Mouse (Mus musculus): Measurements from ENCODE around the gene Ccdc110. TPM values are rescaled to one million over a fixed set of nuclear protein-coding genes. Genes with fewer than 3 reads are reported as not detected.

Ccdc110 gene
- polyA plus RNA-seq, 1 experiment from 2014 or later, result not detected

GRCm38 (mm10) chr8:45906251-45906619, 28.2 kb upstream of the Ccdc110 start:
- 90% methylated on average over 4 of the region's 4 CpGs for WGBS
- H3K27me3 ChIP-seq (ENCODE audit: control insufficient read depth, insufficient read depth, low read length), result no peaks in the 10 kb centered on the region
- DNase-seq (ENCODE audit: low spot score, missing footprints), result no peak

GRCm38 (mm10) chr8:45913707-45914106, 20.7 kb upstream of the Ccdc110 start:
- Histone ChIP-seq H3K9ac (ENCODE audit: low read length) (no peak overlapping the region), H3K4me3 (ENCODE audit: low read depth, low read length) (no peak overlapping the region), H3K4me2 (no peak overlapping the region), H3K4me1 (ENCODE audit: control insufficient read depth, insufficient read depth, low read length) (no peaks in the 10 kb centered on the region), H3K27ac (ENCODE audit: low read depth, low read length) (no peak overlapping the region), H3K9me3 (ENCODE audit: control insufficient read depth, low read length) (no peaks in the 10 kb centered on the region), H3K36me3 (ENCODE audit: control insufficient read depth, insufficient read depth, low read length) (no peaks in the 10 kb centered on the region), H3K27me3 (ENCODE audit: control insufficient read depth, insufficient read depth, low read length) (no peaks in the 10 kb centered on the region)
- 89% methylated on average over 11 of the region's 11 CpGs for WGBS
- DNase-seq (ENCODE audit: low spot score, missing footprints), result no peak
- no peak for ATAC-seq (ENCODE audit: low FRiP score)

More at GRCm38 (mm10) chr8:45906251-45906619, 28.2 kb upstream of the Ccdc110 start:
- H3K4me1 ChIP-seq (ENCODE audit: control insufficient read depth, insufficient read depth, low read length), result no peaks in the 10 kb centered on the region
- no peaks in the 10 kb centered on the region for H3K9me3 ChIP-seq (ENCODE audit: control insufficient read depth, low read length)
- ATAC-seq (ENCODE audit: low FRiP score), result no peak
- H3K27ac ChIP-seq (ENCODE audit: low read depth, low read length), result no peak overlapping the region
- no peak overlapping the region for H3K4me3 ChIP-seq (ENCODE audit: low read depth, low read length)
- H3K36me3 ChIP-seq (ENCODE audit: control insufficient read depth, insufficient read depth, low read length), result no peaks in the 10 kb centered on the region
- H3K4me2 ChIP-seq, result no peak overlapping the region
- no peak overlapping the region for H3K9ac ChIP-seq (ENCODE audit: low read length)

- no peak overlapping the region for H3K4me3 ChIP-seq (ENCODE audit: low read depth, low read length)
- no peaks in the 10 kb centered on the region for H3K4me1 ChIP-seq (ENCODE audit: control insufficient read depth, insufficient read depth, low read length)
- no peaks in the 10 kb centered on the region for H3K9me3 ChIP-seq (ENCODE audit: control insufficient read depth, low read length)
- H3K27ac ChIP-seq (ENCODE audit: low read depth, low read length), result no peak overlapping the region
- WGBS, result 76% methylated on average over 3 of the region's 3 CpGs
- no peak for ATAC-seq (ENCODE audit: low FRiP score)
- no peaks in the 10 kb centered on the region for H3K36me3 ChIP-seq (ENCODE audit: control insufficient read depth, insufficient read depth, low read length)
- DNase-seq (ENCODE audit: low spot score, missing footprints), result no peak
- H3K27me3 ChIP-seq (ENCODE audit: control insufficient read depth, insufficient read depth, low read length), result no peaks in the 10 kb centered on the region
- H3K4me2 ChIP-seq, result no peak overlapping the region
- no peak overlapping the region for H3K9ac ChIP-seq (ENCODE audit: low read length)
Measured at GRCm38 (mm10) chr8:45916496-45916895, 17.9 kb upstream of the Ccdc110 start.

GRCm38 (mm10) chr8:45917040-45917679, 17.3 kb upstream of the Ccdc110 start:
- no peak overlapping the region for H3K9ac ChIP-seq (ENCODE audit: low read length)
- no peak overlapping the region for H3K4me3 ChIP-seq (ENCODE audit: low read depth, low read length)
- no peaks in the 10 kb centered on the region for H3K4me1 ChIP-seq (ENCODE audit: control insufficient read depth, insufficient read depth, low read length)
- H3K9me3 ChIP-seq (ENCODE audit: control insufficient read depth, low read length), result no peaks in the 10 kb centered on the region
- no peak overlapping the region for H3K4me2 ChIP-seq
- DNase-seq (ENCODE audit: low spot score, missing footprints) (no peak), ATAC-seq (ENCODE audit: low FRiP score) (no peak)
- no peaks in the 10 kb centered on the region for H3K36me3 ChIP-seq (ENCODE audit: control insufficient read depth, insufficient read depth, low read length)
- 82% methylated on average over 20 of the region's 20 CpGs for WGBS
- no peaks in the 10 kb centered on the region for H3K27me3 ChIP-seq (ENCODE audit: control insufficient read depth, insufficient read depth, low read length)
- H3K27ac ChIP-seq (ENCODE audit: low read depth, low read length), result no peak overlapping the region

GRCm38 (mm10) chr8:45918891-45919290, 15.5 kb upstream of the Ccdc110 start:
- Histone ChIP-seq H3K4me3 (ENCODE audit: low read depth, low read length) (no peak overlapping the region), H3K27ac (ENCODE audit: low read depth, low read length) (no peak overlapping the region), H3K4me1 (ENCODE audit: control insufficient read depth, insufficient read depth, low read length) (no peaks in the 10 kb centered on the region), H3K27me3 (ENCODE audit: control insufficient read depth, insufficient read depth, low read length) (no peaks in the 10 kb centered on the region), H3K36me3 (ENCODE audit: control insufficient read depth, insufficient read depth, low read length) (no peaks in the 10 kb centered on the region), H3K4me2 (no peak overlapping the region), H3K9me3 (ENCODE audit: control insufficient read depth, low read length) (no peaks in the 10 kb centered on the region), H3K9ac (ENCODE audit: low read length) (no peak overlapping the region)
- DNase-seq (ENCODE audit: low spot score, missing footprints), result no peak
- 88% methylated on average over 15 of the region's 15 CpGs for WGBS
- no peak for ATAC-seq (ENCODE audit: low FRiP score)

GRCm38 (mm10) chr8:45920392-45920791, 14.0 kb upstream of the Ccdc110 start:
- no peaks in the 10 kb centered on the region for H3K4me1 ChIP-seq (ENCODE audit: control insufficient read depth, insufficient read depth, low read length)
- ATAC-seq (ENCODE audit: low FRiP score) (no peak), DNase-seq (ENCODE audit: low spot score, missing footprints) (no peak)
- no peak overlapping the region for H3K9ac ChIP-seq (ENCODE audit: low read length)
- H3K36me3 ChIP-seq (ENCODE audit: control insufficient read depth, insufficient read depth, low read length), result no peaks in the 10 kb centered on the region
- H3K27ac ChIP-seq (ENCODE audit: low read depth, low read length), result no peak overlapping the region
- H3K9me3 ChIP-seq (ENCODE audit: control insufficient read depth, low read length), result no peaks in the 10 kb centered on the region
- WGBS, result 94% methylated on average over 7 of the region's 7 CpGs
- H3K27me3 ChIP-seq (ENCODE audit: control insufficient read depth, insufficient read depth, low read length), result no peaks in the 10 kb centered on the region
- H3K4me3 ChIP-seq (ENCODE audit: low read depth, low read length), result no peak overlapping the region
- H3K4me2 ChIP-seq, result no peak overlapping the region

GRCm38 (mm10) chr8:45922116-45922515, 12.3 kb upstream of the Ccdc110 start:
- no peaks in the 10 kb centered on the region for H3K36me3 ChIP-seq (ENCODE audit: control insufficient read depth, insufficient read depth, low read length)
- H3K27ac ChIP-seq (ENCODE audit: low read depth, low read length), result no peak overlapping the region
- H3K4me3 ChIP-seq (ENCODE audit: low read depth, low read length), result no peak overlapping the region
- no peaks in the 10 kb centered on the region for H3K27me3 ChIP-seq (ENCODE audit: control insufficient read depth, insufficient read depth, low read length)
- 94% methylated on average over 7 of the region's 7 CpGs for WGBS
- DNase-seq (ENCODE audit: low spot score, missing footprints) (no peak), ATAC-seq (ENCODE audit: low FRiP score) (no peak)
- no peak overlapping the region for H3K9ac ChIP-seq (ENCODE audit: low read length)
- no peaks in the 10 kb centered on the region for H3K9me3 ChIP-seq (ENCODE audit: control insufficient read depth, low read length)
- no peak overlapping the region for H3K4me2 ChIP-seq
- H3K4me1 ChIP-seq (ENCODE audit: control insufficient read depth, insufficient read depth, low read length), result no peaks in the 10 kb centered on the region

GRCm38 (mm10) chr8:45936986-45937385, 2.6 kb downstream of the Ccdc110 start:
- H3K27me3 ChIP-seq (ENCODE audit: control insufficient read depth, insufficient read depth, low read length), result no peaks in the 10 kb centered on the region
- ATAC-seq (ENCODE audit: low FRiP score), result no peak
- 90% methylated on average over 9 of the region's 9 CpGs for WGBS
- H3K9ac ChIP-seq (ENCODE audit: low read length), result no peak overlapping the region
- H3K27ac ChIP-seq (ENCODE audit: low read depth, low read length), result no peak overlapping the region
- no peak overlapping the region for H3K4me3 ChIP-seq (ENCODE audit: low read depth, low read length)
- H3K9me3 ChIP-seq (ENCODE audit: control insufficient read depth, low read length), result no peaks in the 10 kb centered on the region
- H3K4me2 ChIP-seq, result no peak overlapping the region
- H3K4me1 ChIP-seq (ENCODE audit: control insufficient read depth, insufficient read depth, low read length), result no peaks in the 10 kb centered on the region
- no peak for DNase-seq (ENCODE audit: low spot score, missing footprints)
- H3K36me3 ChIP-seq (ENCODE audit: control insufficient read depth, insufficient read depth, low read length), result no peaks in the 10 kb centered on the region

- Histone ChIP-seq H3K9ac (ENCODE audit: low read length) (no peak overlapping the region), H3K9me3 (ENCODE audit: control insufficient read depth, low read length) (no peaks in the 10 kb centered on the region), H3K4me2 (no peak overlapping the region), H3K4me3 (ENCODE audit: low read depth, low read length) (no peak overlapping the region), H3K27ac (ENCODE audit: low read depth, low read length) (no peak overlapping the region), H3K36me3 (ENCODE audit: control insufficient read depth, insufficient read depth, low read length) (no peaks in the 10 kb centered on the region), H3K4me1 (ENCODE audit: control insufficient read depth, insufficient read depth, low read length) (no peaks in the 10 kb centered on the region), H3K27me3 (ENCODE audit: control insufficient read depth, insufficient read depth, low read length) (no peaks in the 10 kb centered on the region)
- ATAC-seq (ENCODE audit: low FRiP score) (no peak), DNase-seq (ENCODE audit: low spot score, missing footprints) (no peak)
- WGBS, result 94% methylated on average over 4 of the region's 4 CpGs
Measured at GRCm38 (mm10) chr8:45946283-45946682, 11.9 kb downstream of the Ccdc110 start.
